Mouse (Mus musculus): ENCODE measurements at regions not wholly inside any gene's neighbourhood (a gene's known extent, or its start where the extent isn't known, plus 50 kb on each side); places are given as distances from the start of the nearest gene placed in this dataset.
A peak's percentile ranks its signal among the peaks of the same experiment; 100 is the strongest.
"Not testable (repeated sequence)": the region's sequence is repeated elsewhere in the genome, so short reads cannot be mapped to it uniquely, and the experiment has no call there.

DNA sequence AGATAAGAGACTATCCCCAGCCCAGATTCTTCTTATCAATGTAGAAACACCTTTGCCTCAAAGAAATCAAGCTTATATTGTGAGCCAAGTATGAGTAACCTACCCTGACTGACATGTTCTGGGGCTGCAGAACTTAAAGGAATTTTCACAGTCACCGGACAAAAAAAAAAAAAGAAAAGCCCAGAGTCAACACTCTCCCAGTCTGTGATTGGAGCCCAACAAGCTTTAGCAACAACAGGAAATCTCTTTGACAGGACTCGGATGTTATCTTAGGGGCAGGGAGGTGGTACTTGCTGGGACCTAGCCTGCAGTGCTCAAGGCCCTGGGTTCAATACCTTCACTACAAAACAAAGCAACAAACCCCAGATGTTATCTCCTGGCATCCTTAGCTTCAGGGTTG is 114.2 kb downstream of the Nectin1 start:
- no peak for DNase-seq (ENCODE audit: low spot score)

- DNase-seq (ENCODE audit: low spot score), result no peak
These were observed 115.0 kb downstream of the Nectin1 start for GRCm38 (mm10) chr9:43858761-43859160.

DNA sequence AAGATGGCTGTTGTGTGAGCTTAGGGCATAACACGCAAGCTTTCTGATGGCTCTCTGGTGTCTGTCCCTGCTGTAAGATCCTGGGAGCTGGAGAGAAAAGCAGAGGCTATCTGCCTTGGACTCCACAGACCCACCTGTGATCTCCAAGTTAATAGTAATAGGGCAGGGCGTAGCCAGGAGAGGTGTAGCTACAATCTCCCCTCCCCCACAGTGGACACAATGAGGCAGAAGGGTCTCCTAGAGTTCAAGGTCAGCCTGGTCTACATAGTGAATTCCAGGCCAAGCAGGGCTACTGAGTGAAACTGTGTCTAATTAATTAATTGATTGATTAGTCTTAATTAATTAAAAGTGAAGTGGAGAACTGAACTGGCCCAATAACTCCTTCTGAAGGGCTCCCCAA is 116.5 kb downstream of the Nectin1 start:
- no peak for DNase-seq (ENCODE audit: low spot score)

GRCm38 (mm10) chr9:43861375-43861774 is 117.6 kb downstream of the Nectin1 start:
- no peak for DNase-seq (ENCODE audit: low spot score)

DNA sequence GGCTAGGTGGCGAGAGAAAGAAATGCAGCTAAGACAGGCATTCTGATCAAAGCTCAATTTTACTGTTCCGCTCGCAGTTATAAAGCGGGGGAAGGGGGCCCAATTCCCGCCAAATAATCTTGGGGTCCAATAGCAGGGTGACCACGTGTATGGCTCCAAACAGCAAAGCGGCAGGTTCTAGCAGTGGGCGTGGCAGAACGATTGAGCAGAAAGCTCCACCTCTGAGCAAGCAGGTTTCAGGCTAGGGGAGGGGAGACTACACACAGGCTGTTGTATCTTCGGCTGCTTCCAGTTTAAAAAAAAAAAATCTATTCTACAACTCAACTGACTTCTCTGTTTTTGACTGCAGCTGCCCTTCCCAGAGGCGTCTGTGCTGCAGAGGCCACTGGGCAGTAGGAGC is 118.2 kb downstream of the Nectin1 start:
- DNase-seq (ENCODE audit: low spot score), result not testable (repeated sequence)

GRCm38 (mm10) chr9:43863609-43864397 is 120.0 kb downstream of the Nectin1 start:
- DNase-seq (ENCODE audit: low spot score), result no peak

GRCm38 (mm10) chr9:43866802-43867201 is 123.0 kb downstream of the Nectin1 start:
- DNase-seq (ENCODE audit: low spot score), result no peak

GRCm38 (mm10) chr9:43873841-43874240 is 130.1 kb downstream of the Nectin1 start:
- DNase-seq (ENCODE audit: low spot score), result no peak

DNA sequence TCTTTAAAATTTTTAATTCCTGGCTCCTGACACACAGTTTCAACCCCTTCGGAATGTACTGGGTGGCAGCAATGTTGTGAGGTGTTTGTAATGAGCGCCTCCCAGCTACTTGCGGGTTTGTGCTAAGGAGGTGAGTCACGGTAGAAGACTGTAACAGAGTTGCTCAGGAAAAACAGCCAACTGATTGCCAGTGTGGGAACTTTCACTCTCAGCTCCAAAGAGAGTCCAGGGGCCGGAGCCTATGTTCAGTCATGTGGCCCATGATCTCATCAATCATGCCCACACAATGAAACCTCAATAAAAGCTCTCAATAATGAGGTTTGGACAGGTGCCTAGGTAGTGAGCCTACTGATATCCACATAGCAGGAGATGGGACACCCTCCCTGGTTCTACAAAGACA is 130.5 kb downstream of the Nectin1 start:
- DNase-seq (ENCODE audit: low spot score), result no peak

- no peak for DNase-seq (ENCODE audit: low spot score)
These were observed 135.6 kb downstream of the Nectin1 start for GRCm38 (mm10) chr9:43879220-43879968.

DNA sequence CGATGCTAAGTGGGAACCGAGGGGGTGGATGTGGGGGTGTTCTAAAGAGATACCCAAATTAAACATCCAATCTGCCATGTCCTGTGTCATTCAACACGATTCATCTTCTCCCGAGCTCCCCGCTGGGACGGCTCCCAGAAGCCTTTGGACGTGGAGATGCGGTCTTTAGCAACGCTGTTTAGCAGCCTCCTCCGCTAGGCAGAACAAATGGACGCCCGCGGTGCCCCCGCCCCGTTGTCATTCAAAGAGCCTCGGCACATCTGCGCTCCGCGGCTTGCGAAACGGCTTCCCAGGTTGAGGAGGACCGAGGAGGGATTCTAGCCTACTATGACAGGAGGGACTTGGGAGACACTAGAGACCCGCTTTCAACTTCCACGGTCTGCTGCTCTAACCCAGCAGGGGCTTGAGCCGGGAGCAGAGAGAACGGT is 136.2 kb downstream of the Nectin1 start:
- no peak for DNase-seq (ENCODE audit: low spot score)

- no peak for DNase-seq (ENCODE audit: low spot score)
These were observed 149.3 kb downstream of the Nectin1 start for GRCm38 (mm10) chr9:43893086-43893485.

- DNase-seq (ENCODE audit: low spot score), result no peak
These were observed 143.9 kb upstream of the Thy1 start for GRCm38 (mm10) chr9:43899239-43899638.

DNA sequence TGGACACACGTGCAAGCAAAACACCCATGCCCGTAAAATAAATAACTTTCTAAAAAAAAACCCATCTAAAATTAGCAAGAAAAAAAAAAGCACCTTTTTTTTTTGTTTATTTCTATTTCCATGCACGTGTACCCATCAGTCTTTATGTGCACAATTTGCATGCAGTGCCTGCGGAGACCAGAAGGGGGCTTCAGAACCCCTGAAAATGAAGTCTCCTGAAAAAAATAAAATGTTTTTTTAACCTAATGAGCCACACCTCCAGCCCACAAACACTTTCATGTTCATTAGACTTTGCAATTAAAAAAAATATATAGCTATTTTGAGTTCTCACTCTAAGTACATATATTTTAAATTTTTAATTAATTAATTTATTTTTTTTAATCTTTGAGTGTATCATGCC is 134.9 kb upstream of the Thy1 start:
- DNase-seq (ENCODE audit: low spot score), result no peak

GRCm38 (mm10) chr9:43915015-43915414 is 128.2 kb upstream of the Thy1 start:
- DNase-seq (ENCODE audit: low spot score), result peak; percentile 62

DNA sequence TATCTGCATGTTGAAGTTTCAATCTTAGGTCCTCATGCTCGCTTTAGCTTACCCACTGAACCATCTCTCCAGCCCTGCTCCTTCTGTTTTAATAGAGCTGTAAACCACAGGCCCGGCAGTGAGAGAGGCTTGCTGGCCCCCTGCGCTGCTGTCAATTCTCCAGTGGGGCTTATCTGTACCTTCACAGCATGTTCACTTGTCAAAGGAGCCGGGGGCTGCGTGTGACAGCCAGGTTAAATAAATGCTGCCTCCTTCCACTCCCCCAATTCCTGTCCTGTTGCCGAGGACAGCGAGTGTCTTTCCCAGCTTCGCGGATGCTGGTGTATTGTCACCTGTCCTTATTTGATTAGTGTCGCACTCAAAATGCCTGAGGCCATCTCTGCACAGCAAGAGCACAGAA is 125.7 kb upstream of the Thy1 start:
- DNase-seq (ENCODE audit: low spot score), result no peak

DNA sequence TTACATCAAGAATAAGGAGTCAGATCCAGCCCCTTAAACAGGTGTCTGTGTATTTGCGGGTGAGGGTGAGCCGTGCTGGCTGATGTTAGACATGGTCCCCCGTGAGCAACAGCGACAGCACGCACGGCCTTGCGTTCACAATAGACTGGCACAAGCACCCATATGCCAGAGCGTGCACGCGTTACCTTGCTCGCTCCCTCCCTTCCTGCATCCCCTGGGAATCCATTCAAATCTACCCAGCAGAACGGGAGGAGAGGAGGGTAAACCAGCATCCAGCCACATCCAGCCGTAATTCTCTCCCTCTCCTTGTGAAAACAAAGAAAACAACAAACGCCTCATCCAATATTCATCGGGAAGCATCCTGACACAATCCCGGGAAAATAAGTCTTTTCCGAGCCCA is 124.2 kb upstream of the Thy1 start:
- DNase-seq (ENCODE audit: low spot score), result no peak

DNA sequence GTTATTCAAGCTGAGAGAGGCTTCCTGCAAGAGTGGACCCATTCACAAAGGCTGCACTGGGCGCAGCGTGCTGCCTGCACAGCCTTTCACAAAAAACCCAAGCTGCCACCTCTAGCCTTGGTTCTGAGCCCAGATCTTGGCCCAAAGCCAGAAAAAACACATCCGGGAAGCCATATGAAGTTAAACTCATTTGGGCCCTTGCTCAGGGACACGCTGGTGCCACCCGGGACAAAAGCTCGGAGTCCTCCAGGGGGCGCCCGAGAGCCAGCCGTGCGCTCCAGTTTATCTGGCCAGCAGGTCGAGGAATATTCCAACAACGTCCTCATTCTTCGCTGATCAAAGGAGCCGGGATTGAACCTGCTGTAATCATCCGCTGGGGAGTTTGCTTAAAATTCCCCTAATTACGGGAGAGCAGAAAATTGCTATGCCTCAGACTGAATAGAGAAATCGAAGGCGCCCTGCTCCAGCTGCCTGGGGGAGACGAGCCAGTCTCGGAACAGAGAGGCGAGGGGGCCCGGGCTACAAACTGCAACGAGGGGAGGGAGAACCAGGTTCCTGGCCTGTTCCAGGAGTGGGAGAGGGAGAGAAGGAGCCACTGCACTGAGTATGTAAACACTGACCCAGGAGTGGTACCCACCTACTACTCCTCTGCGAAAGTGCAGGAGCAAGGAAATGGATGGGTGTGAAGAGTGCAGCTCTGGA is 123.0 kb upstream of the Thy1 start:
- peak; percentile 89 for DNase-seq (ENCODE audit: low spot score)

DNA sequence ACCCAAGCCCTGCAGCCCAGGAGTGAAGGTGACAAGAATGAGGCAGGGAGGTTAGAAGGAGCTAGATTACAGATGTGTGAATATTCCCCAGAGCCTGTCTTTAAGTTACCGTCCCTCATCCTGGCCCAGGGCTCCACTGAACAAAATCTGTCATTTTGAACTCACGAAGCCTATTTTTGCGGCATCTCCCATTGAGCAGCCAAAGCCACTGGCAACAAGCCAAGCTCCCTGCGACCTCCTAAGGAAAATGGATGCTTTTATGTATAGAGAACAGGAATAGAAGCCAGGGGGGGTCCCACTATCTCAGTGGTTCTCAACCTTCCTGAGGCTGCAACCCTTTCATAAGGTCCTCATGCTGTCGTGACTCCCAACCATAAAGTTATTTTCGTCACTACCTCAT is 121.0 kb upstream of the Thy1 start:
- DNase-seq (ENCODE audit: low spot score), result no peak

DNA sequence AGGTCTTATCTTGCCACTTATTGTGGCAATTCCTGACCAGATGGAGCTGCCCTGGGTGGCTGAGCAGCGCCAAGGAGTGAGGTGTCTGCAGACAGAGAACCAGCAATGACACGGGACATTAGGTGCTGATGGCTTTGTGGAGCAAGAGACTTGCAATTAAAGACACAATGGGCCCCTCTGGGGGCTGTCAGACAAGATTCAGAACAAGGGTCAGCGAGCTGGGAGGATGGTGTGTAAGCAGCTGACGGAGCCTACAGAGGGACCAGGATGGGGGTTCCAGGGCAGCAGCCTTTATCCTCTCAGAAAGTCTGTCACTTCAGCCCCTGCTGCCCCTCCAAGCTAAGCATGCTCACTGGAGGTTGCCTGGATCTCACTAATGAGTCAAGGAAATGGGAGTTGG is 120.1 kb upstream of the Thy1 start:
- DNase-seq (ENCODE audit: low spot score), result no peak

DNA sequence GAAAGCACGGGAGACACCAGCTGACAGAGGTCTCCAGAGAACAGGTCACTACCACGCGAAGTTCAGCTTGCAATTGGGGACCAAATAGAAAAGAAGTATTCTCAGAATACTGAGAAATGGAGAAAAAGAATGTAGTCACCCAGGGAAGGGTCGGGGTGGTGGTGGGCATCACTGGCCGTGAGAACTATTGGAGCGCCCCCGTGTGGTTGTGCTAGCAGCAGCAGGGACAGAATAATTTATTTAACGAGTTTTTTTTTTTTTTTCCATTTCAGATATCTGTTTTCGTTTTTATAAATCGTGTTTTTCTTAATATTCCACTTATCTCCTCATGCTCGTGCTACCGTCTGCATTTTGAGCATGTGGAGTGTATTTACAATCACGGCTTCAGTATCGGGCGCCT is 118.4 kb upstream of the Thy1 start:
- DNase-seq (ENCODE audit: low spot score), result no peak

- DNase-seq (ENCODE audit: low spot score), result no peak
These were observed 113.7 kb upstream of the Thy1 start for GRCm38 (mm10) chr9:43929312-43930036.
